19 mouse cellular contexts compared by ENCODE assay signal in the genomic region with DNA sequence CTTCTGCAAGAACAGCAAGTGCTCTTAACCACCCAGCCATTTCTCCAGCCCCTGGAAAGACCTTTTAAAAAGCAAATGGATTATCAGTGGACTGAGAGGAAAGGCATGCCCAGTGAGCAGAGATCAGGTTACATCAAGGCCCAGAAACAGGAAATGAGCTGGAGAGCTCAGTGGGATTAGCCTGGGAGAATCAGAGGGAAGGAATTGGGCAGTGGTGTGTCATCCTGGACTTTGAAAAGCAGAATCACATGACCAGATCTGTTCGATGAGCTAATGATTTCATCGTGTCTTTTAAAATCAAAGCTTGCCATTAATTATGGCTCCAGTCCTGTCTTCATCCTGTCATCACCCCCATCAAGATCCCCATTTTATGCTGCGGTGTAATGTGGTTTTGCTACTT.
DNase-seq lines count a peak whose midpoint lies in the region; ATAC-seq and TF ChIP-seq lines count a peak whose summit lies in the region.
"Had no signal": no experiment of that assay in that cellular context is flagged by ENCODE, and none has a peak within 500 bp of the region (broad histone marks: within the 10 kb centered on the region; RNA-seq: fewer than 3 reads in every experiment).

No protein-coding gene starts in this region.

- whole genome bisulfite sequencing in forebrain, embryonic 14.5 days, result 51% methylated on average over 3 of the region's 3 CpGs

- no peaks in the 10 kb centered on the region for H3K9me3 ChIP-seq in forebrain, embryonic 14.5 days (replicated peaks; ENCODE audit: control insufficient read depth, low read length)
- H3K9me3 ChIP-seq: forebrain, embryonic 15.5 days; hindbrain, embryonic 15.5 days; liver, embryonic 12.5 days; neural tube, embryonic 15.5 days; stomach, embryonic 15.5 days had no signal

- no peak for ATAC-seq in forebrain, embryonic 14.5 days
- ATAC-seq: forebrain, embryonic 15.5 days; midbrain, embryonic 16.5 days had no signal

- peak overlapping the region; percentile 61 for H3K4me3 ChIP-seq in gastrocnemius, adult 2 months
- H3K4me3 ChIP-seq in forebrain, embryonic 14.5 days (ENCODE audit: low read depth, low read length), result no peak overlapping the region
- H3K4me3 ChIP-seq in left cerebral cortex, adult 2 months, result no peak overlapping the region
- H3K4me3 ChIP-seq: embryonic facial prominence, embryonic 13.5 days; forebrain, embryonic 15.5 days; hindbrain, embryonic 15.5 days; liver, embryonic 12.5 days; neural tube, embryonic 15.5 days; stomach, embryonic 15.5 days had no signal

- no peak overlapping the region for H3K4me2 ChIP-seq in forebrain, embryonic 14.5 days (ENCODE audit: low read length)
- H3K4me2 ChIP-seq: embryonic facial prominence, embryonic 13.5 days; forebrain, embryonic 15.5 days; hindbrain, embryonic 15.5 days; liver, embryonic 12.5 days; neural tube, embryonic 15.5 days; stomach, embryonic 15.5 days had no signal

- H3K36me3 ChIP-seq in forebrain, embryonic 14.5 days (ENCODE audit: control insufficient read depth, insufficient read depth, low read length), result no peaks in the 10 kb centered on the region
- H3K36me3 ChIP-seq: embryonic facial prominence, embryonic 13.5 days; forebrain, embryonic 15.5 days; hindbrain, embryonic 15.5 days; liver, embryonic 12.5 days; neural tube, embryonic 15.5 days; stomach, embryonic 15.5 days had no signal

- TF ChIP-seq CTCF in gastrocnemius, adult 2 months (IDR thresholded peaks at IDR 0.05), result no peak
- TF ChIP-seq CTCF in left cerebral cortex, adult 2 months (IDR thresholded peaks at IDR 0.05), result no peak

- H3K27ac ChIP-seq in gastrocnemius, adult 2 months, result peak overlapping the region; percentile 98
- H3K27ac ChIP-seq in forebrain, embryonic 14.5 days (ENCODE audit: low read depth, low read length), result no peak overlapping the region
- H3K27ac ChIP-seq in left cerebral cortex, adult 2 months, result no peak overlapping the region
- H3K27ac ChIP-seq: embryonic facial prominence, embryonic 13.5 days; forebrain, embryonic 15.5 days; hindbrain, embryonic 15.5 days; liver, embryonic 12.5 days; neural tube, embryonic 15.5 days; stomach, embryonic 15.5 days had no signal

- no peak overlapping the region for H3K9ac ChIP-seq in forebrain, embryonic 14.5 days (ENCODE audit: low read length)
- H3K9ac ChIP-seq: embryonic facial prominence, embryonic 13.5 days; forebrain, embryonic 15.5 days; hindbrain, embryonic 15.5 days; liver, embryonic 12.5 days; neural tube, embryonic 15.5 days; stomach, embryonic 15.5 days had no signal

- no peaks in the 10 kb centered on the region for H3K27me3 ChIP-seq in forebrain, embryonic 14.5 days (replicated peaks; ENCODE audit: control insufficient read depth, insufficient read depth, low read length)
- H3K27me3 ChIP-seq: embryonic facial prominence, embryonic 13.5 days; forebrain, embryonic 15.5 days; hindbrain, embryonic 15.5 days; liver, embryonic 12.5 days; neural tube, embryonic 15.5 days; stomach, embryonic 15.5 days had no signal

- intact Hi-C loops in gastrocnemius, adult 2 months (cut with DNase I), result loop anchor here (2.0 kb wide), 1 partner anchor 111 kb away; no protein-coding TSS in a partner anchor
- intact Hi-C loops in gastrocnemius, postnatal 14 days (cut with DNase I; ENCODE audit: low total_unique reads), result no loop called here
- intact Hi-C loops in left cerebral cortex, adult 2 months (cut with DNase I), result no loop called here

- no peaks in the 10 kb centered on the region for H3K4me1 ChIP-seq in forebrain, embryonic 14.5 days (ENCODE audit: control insufficient read depth, insufficient read depth, low read length)
- H3K4me1 ChIP-seq: forebrain, embryonic 15.5 days; hindbrain, embryonic 15.5 days; neural tube, embryonic 15.5 days; stomach, embryonic 15.5 days had no signal

- DNase-seq in gastrocnemius, adult 2 months, result peak; percentile 41
- no peak for DNase-seq in gastrocnemius, postnatal 14 days
- peak; percentile 2 for DNase-seq in retina, embryonic 14.5 days (ENCODE audit: low spot score)
- no peak for DNase-seq in retina, postnatal 1 day
- peak; percentile 37 for DNase-seq in forelimb bud, embryonic 11.5 days (ENCODE audit: low read depth, low spot score)
- DNase-seq in natural killer cell, adult 2 months (ENCODE audit: low spot score in 2 of 2), result no peak
- no peak for DNase-seq in forebrain, embryonic 14.5 days (ENCODE audit: low spot score)
- no peak for DNase-seq in left cerebral cortex, adult 2 months (ENCODE audit: extremely low spot score in 1 of 2, low spot score in 2 of 2)
- DNase-seq: adrenal gland, postnatal 36 days; B cell, adult 2 months; cerebellum, adult 2 months; kidney, postnatal 14 days had no signal

Comparison
In these comparisons a context has a peak if more than half of its experiments do, and no peak if none do; other contexts are left out.
1. DNase-seq: peak in gastrocnemius, adult 2 months (single experiment), retina, embryonic 14.5 days (single experiment) and forelimb bud, embryonic 11.5 days (single experiment); none in gastrocnemius, postnatal 14 days (single experiment), retina, postnatal 1 day (single experiment), natural killer cell, adult 2 months (0 of 2), forebrain, embryonic 14.5 days (single experiment) and left cerebral cortex, adult 2 months (0 of 2).